Mouse (Mus musculus) adrenal gland, postnatal 4 days (tissue): ENCODE data around the gene Hspd1. TPM values are rescaled to one million over a fixed set of nuclear protein-coding genes. Genes with fewer than 3 reads are reported as not detected.
"Not testable (repeated sequence)": the region's sequence is repeated elsewhere in the genome, so short reads cannot be mapped to it uniquely, and the experiment has no call there.

Experiments used
- DNase-seq, 2 experiments: peaks; one replicate each; pipeline ENCODE4 v3.0.0; 2021 to 2022; ENCODE audit warnings: low spot score in 2 of 2, mixed read lengths in 2 of 2
- total RNA-seq, 2 experiments: library from RNA; stranded (reverse); gene quantifications; 2 replicates each; pipeline ENCODE4 v1.2.3; 2021

Gene Hspd1
- total RNA-seq, 2 experiments from 2014 or later: 727 to 733 TPM

GRCm38 (mm10) chr1:55088611-55089497, 811 bp upstream of the Hspd1 start:
- no peak for DNase-seq

DNA sequence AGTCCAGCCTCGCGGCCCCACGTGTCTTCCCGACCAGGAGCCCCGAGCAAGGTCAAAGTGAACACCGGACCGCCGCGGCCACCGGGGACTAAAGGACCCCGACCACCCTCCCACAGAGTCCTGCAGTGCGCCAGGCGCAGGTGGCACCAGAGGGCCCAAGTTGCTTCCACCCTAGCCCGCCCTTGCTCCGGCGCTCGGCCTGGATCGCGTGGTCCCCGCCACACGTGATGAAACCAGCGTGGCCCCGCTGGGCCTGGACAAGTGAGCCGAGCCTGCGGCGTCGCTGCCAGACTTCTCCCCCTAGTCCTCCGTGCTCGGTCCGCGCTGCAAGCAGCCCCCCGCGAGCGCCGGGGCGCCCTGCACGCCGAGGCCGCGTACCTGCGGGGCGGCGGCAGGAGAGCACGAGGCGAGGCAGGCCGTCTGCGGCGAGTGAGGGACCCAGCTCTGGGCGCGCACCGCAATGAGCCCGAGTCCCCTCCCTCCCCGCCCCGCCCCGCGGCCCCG, 590 bp downstream of the Hspd1 start:
- peak in 1 of 2 experiments; percentile 38 for DNase-seq

DNA sequence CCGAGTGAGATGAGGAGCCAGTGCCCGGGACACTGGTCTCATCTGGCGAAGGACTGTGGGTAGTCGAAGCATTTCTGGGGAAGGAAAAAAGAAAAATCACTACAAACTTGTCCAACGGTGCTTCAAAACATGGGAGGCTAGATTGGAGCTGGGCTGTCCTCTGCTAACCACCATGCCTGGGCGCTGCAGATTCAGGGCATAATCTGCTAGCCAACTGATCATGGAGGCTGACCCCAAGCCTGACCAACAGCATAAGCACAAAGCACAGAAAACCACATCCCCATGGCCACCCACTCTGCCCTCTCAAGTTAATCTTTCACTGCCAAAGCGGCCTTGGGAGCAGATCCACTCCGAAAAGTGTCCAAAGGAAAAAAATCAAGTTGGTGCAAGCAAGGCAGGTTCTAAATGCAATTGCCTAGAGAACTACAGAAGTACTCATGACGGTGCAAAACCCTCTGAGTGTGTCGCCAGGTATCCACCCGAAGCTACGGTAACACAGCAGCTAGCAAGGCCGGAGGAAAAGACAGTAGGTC, 1.1 kb downstream of the Hspd1 start:
- no peak for DNase-seq

DNA sequence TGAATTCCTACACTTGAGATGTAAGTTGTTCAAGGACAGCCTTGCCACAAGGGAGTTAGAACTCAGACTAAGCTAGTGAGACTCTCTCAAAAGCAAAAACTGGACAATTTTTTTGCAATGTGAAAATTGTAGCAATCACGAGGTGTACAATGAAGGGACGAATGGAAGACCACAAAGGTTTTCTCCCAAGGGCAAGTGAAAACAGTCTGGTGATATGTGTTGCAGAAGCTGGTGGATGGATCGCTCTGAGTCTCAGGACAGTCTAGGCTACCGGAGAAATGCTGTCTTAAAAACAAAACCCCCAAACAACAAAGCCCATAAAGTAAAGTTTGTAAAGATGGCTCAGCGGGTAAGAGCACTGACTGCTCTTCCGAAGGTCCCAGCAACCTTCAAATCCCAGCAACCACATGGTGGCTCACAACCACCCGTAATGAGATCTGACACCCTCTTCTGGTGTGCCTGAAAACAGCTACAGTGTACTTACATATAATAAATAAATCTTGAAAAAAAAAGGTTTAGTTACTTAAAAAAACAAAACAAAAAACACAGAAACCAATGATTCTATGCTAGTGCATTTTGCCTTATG, 2.2 kb downstream of the Hspd1 start:
- no peak for DNase-seq

- DNase-seq: no peak
Observed at GRCm38 (mm10) chr1:55082106-55082505, 5.9 kb downstream of the Hspd1 start.

DNA sequence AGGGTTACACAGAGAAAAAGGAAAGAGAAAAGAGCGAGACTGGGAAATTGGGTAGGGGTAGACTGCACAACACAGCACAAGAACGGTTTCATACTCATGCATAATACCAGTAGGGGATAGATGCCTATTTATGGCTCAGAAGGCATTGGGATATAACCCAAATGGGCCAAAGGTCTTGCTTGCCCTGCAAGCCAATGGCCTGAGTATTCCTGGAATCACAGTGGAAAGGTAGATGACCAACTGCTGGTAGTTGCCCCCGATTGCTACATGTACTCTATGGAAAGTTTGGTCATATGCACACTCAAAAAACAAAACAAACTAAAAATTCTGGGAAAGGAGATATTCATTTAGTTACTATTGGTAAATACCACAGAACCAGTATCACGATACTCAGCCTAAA, 8.4 kb downstream of the Hspd1 start:
- DNase-seq: no peak

DNA sequence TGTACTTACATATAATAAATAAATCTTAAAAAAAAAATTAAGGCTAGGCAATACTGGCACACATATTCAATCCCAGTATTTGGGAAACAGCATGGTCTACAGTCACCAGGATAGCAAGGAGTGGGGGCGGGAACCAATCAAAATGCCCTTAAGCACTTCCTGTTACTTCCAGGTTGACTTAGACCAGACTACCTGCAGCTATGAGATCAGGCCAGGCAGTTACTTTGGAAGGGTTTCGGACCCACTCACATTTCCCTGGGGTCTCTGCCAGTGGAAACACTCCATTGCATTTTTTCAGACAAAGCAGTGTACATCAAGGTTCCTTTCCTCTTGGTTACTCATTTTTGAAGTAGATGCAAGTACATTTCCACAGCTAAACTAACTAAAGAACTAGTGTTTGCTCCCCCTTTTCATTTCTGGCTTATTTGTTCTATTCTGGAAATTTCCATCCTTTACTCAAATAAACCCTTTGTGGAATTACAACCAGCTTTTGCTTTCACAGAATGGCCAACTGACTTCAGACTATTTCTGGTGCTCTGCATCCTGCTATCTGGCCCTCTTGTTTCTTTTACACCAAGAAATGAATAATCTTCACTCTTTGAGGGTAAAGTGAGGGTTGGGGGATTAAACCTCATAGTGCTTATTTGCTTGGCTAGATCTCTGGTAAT, 11.1 kb downstream of the Hspd1 start:
- DNase-seq: no peak

- DNase-seq: no peak
Observed at GRCm38 (mm10) chr1:55076395-55076743, 11.7 kb downstream of the Hspd1 start.

DNA sequence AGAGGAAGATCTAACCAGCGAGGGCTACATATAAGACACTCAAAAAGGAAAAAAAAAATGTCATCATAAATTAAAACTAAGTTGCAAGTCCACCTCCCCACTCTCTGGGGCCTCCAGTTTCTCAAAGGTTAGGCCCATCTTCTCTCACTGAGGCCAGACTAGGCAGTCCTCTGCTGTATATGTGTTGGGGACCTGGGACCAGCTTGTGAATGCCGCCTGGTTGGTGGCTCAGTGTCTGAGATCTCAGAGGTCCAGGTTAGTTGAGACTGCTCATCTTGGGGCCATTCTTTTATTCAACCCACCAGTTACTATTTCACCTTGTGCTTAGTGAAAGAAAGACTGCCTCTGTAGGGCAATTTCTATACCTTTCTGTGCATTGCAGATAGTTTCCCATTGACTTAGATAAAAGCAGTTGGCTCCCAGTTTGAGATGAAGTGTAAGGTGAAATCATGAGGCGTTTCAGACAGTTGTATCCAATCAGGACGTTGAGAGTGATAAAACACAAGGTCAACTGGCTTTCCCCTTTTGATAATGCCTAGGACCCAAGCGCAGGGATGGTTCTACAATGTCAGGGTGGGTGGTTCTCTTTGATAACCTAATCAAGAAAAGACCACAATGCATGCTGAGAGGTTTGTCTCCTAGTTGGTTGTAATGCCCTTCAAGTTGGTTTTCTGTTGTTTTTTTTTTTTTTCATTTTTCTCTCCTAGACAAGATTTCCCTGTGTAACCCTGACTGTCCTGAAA, 12.2 kb downstream of the Hspd1 start:
- DNase-seq: no peak

GRCm38 (mm10) chr1:55074757-55075156, 13.3 kb downstream of the Hspd1 start:
- no peak for DNase-seq

DNA sequence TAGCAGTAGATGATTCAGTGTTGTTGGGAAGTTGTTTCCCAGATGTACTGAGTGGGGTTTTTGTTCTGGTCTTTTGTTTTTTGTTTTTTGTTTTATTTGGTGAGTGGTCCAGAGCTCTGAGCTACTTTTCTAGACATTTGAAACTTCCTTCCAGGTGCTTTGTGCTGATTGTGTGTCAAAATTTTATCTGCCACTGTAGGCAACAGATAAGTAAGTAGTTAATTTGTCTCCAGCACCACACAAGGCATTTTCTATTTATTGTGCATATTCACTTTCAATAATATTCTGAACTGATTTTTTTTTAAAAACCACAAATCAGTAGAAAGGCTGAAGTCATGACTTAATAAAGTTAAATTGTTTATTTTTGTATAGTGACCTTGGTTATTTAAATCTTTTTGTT, 15.7 kb downstream of the Hspd1 start:
- DNase-seq: not testable (repeated sequence)

GRCm38 (mm10) chr1:55061772-55062171, 26.3 kb downstream of the Hspd1 start:
- DNase-seq: no peak

GRCm38 (mm10) chr1:55061099-55061498, 26.9 kb downstream of the Hspd1 start:
- no peak for DNase-seq

DNA sequence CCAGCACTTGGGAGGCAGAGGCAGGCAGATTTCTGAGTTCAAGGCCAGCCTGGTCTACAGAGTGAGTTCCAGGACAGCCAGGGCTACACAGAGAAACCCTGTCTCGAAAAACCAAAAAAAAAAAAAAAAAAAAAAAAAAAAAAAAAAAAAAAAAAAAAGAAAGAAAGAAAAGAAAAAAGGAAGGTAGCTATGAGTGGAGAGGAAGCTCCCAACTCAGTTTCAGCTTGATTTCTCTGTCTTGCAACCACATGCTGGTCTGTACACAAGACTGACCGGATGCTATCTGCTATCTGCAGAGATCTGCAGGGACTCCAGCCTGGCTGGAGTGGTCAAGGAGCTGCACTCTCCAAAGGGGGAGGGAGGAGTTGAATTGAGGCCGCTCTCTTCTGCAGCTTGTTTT, 29.7 kb downstream of the Hspd1 start:
- DNase-seq: not testable (repeated sequence)

GRCm38 (mm10) chr1:55055322-55056115, 32.5 kb downstream of the Hspd1 start:
- DNase-seq: no peak

- DNase-seq: no peak
Observed at GRCm38 (mm10) chr1:55053596-55053995, 34.4 kb downstream of the Hspd1 start.

DNA sequence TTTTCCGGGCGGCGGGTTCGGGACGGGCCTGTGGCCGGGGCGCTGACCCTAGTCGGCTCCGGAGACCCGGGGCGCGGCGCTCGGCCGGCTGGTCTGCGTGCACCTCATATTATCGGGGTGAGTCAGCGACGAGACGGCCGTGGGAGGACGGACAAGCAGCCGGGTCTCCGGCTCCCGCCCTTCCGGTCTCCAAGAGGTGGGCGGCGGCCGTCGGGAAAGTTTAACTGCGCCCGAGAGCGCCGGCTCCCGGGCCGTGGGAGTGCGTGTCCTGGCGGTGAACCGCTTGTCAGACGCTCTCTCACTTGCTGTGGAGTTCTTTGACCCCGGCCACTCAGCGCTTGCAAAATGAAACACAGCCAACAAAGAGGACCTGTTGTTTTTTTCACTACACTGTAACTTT, 35.0 kb downstream of the Hspd1 start:
- DNase-seq: no peak

DNA sequence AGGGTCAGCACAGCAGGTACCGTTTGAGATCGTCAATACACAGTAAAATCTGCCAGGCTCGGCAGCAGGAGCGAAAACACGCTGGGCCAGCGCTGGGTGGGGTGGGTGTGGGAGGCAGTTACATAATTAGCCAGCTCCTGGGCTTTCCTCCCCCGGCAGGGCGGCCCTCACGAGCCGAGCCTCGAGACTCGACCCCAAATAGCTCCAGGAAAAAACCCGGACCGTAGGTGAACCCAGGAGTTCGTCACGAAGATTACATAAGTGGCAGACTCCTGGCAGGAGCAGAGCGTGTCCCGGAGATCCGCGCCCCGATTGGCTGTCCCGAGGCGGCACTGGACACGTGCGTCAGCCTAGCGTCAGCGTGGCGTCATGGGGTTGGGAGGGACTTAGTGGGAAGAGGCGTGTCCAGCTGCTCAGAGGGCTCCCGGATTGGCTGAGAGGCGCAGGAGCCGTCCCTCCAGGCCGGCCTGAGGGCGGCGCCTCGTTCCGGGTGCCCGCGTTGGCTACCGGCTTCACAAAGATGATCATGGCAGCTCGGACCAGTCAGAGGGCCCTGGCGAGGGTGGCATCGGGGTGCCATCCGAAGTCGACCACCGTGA, 35.6 kb downstream of the Hspd1 start, which contains the start of gene Coq10b:
TSS of gene Coq10b (plus strand) at position 416 of the 599 bp plus-strand sequence.
- DNase-seq: peak; percentile 95

GRCm38 (mm10) chr1:55051671-55052070, 36.4 kb downstream of the Hspd1 start:
- no peak for DNase-seq
